Mouse (Mus musculus) megakaryocyte-erythroid progenitor cell, adult 5-6 weeks (primary cell): ENCODE results near the gene Gpc2. TPM values are rescaled to one million over a fixed set of nuclear protein-coding genes. Genes with fewer than 3 reads are reported as not detected.

ENCODE experiments used
- ATAC-seq: replicated peaks from 2 replicates; pipeline ENCODE4 v1.8.0; 2016; ENCODE audit warnings: mild to moderate bottlenecking, inconsistent platforms; ENCODE audit not compliant: severe bottlenecking, poor library complexity, low FRiP score, low TSS enrichment
- total RNA-seq, 2 experiments: library from RNA; stranded (forward) in 1 of 2; stranded (reverse) in 1 of 2; fragments of 200-1000, 215-1000 nt in 1 of 2; fragments of >200 nt in 1 of 2; fragmentation: Nextera tagmentation in 1 of 2; gene quantifications; 2 replicates each; pipeline ENCODE4 v1.2.3; 2014 to 2017

The Gpc2 gene
- total RNA-seq (2014; fragmentation: Nextera tagmentation) (6.0 and 15.0 TPM in 2 replicates), total RNA-seq (2017) (0.89 and 6.5 TPM in 2 replicates)

DNA sequence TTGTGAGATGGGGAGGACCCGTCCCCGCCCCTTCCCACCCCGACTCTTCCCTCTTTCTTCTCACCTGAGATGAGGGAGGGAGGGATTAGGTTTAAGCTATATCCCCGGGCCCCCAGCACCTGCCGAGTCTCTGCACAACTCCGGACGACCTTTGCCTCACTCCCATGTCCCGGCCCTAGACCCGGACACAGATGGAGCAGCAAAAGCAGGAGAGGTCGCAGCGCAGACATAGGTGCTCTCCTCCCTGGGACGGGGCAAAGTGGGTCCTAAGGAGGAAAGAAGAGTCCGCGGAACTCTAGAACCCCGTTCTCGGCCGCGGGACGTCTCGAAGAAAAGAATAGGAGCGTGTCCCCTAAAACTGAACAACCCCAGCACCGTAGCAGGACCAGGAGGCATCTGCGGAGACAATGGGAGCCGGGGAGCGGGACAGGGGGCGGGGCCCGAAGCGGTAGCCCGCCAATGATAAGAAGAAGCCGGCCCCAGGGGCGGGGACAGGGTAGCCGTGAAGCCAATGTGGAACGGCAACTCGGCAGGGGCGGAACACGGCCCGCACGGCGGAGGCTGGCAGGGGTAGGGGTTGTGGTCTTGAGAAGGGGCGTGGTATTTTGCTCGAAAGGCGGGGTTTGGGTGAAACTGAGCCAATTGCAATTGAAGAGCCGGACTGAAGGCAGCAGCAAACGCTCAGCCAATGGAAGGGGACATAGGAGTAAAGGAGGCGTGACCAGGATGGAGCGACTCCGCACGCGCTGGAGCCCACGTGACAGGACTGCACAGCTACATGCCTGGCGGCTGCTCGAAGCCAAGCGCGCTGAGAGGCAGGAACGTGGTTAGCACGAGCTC lies at the start of gene Gpc2, which contains the start of the genes Gm43720 and Stag3:
Gene Gpc2 (minus strand): TSS at position 421 of the 840 bp plus-strand sequence.
Gene Gm43720 (minus strand): TSS at position 374 of the 840 bp plus-strand sequence.
Gene Stag3 (plus strand): TSS at position 656 of the 840 bp plus-strand sequence.
- peak; percentile 96 for ATAC-seq

DNA sequence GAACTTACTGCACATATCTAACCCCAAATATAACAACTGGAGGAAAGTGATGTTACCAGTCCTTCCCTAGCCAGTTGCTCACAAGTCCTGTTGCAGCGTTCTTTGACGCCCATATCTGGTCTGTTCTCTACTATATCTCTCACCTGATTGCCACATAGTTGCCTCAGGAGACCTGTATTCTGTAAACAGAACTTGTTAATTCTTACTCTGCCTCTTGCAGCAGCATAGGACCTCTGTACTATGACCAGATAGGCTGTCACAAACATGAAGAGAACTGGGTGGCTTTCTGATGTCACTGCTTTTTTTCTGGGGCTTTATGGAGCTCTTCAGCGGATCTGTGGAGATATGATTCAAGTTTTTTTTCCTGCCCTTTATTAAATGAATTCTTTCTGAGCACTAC lies 33.0 kb upstream of the Gpc2 start:
- ATAC-seq: no peak

DNA sequence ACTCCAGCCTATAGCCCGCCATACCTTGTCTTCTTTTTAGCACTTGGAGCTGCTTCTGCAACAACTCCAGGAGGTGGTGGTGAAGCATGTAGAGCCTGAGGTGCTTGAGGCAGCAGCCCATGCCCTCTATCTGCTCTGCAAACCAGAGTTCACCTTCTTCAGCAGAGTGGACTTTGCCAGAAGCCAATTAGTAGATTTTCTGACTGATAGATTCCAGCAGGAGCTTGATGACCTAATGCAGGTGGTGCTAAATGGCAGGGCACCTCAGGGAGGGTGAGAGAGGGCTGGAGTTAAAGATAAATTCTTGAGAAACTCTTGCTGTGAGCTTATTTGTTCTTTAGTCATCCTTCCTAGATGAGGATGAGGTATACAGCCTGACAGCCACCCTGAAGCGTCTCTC lies 19.8 kb upstream of the Gpc2 start:
- no peak for ATAC-seq

DNA sequence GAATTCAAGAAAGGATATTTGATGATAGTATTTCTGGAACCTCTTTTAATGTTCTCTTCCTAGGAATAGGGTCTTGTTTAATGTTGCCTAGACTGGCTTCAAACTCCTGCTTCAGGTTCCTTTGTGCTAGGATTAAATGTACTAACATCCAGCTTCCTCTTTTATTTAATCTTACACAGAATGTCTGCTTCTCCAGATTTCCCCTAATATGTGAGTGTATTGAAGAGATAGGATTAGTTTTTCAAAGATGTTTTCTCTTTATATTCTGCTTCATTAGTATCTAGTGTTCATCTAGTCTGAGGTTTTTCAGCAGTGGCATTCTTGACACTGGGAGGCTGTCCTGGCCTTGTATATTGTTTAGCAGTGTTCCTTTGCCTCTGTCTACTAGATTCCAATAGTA lies 14.4 kb upstream of the Gpc2 start:
- ATAC-seq: no peak

- ATAC-seq: no peak
Observed at GRCm38 (mm10) chr5:138291638-138292037, 11.8 kb upstream of the Gpc2 start.

DNA sequence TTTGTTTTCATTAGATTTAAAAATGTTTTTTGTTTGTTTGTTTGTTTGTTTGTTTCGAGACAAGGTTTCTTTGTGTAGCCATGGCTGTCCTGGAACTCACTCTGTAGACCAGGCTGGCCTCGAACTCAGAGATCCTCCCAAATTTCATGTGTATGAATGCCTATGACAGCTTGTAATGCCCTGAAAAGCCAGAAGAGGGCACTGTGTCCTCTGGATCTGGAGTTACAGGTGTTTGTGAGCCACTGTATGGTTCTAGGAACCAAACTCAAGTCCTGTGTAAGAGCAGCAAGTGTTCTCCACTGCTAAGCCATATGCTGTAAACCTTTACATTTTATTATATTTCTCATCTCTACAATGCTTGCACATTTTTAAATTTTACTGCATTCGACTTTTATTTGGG lies 8.1 kb upstream of the Gpc2 start:
- ATAC-seq: no peak

DNA sequence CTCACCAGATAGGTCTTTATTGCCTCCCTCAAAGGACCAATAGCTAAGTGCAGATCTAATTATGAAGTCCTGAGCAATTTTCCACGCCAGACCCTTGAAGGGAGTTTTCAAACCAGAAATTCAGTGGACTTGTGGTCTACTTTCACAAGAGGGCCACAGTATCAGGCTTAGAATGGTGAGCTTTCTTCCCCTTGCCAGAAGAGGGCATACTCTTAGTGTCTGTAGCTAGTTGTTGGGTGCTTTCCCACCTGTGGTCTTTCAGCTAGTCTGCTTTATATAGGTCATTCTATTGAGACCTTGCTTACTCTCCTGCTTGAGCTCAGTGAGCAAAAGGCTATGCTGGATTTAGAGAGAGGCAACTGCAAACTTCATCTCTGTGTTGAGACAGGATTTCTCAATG lies 3.7 kb upstream of the Gpc2 start:
- ATAC-seq: no peak

DNA sequence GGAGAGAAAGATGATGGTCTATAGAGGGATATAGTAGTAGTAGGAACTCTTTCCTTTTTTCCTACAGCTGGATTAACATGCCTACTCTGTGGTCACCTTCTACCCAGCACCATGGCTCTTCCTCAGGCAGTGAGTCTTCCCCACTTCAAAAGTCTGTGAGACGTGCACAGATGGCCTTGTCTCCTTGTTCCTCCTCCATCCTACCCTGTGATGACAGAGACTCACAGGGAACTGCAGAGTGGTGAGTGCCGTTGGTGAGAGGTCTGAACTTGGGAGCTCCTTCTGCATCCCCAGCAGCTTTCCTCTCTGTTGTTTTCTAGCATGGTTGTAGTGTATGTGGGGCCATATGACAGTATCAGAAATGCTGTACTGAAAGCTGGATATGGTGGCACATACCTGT lies 2.0 kb upstream of the Gpc2 start:
- ATAC-seq: no peak

DNA sequence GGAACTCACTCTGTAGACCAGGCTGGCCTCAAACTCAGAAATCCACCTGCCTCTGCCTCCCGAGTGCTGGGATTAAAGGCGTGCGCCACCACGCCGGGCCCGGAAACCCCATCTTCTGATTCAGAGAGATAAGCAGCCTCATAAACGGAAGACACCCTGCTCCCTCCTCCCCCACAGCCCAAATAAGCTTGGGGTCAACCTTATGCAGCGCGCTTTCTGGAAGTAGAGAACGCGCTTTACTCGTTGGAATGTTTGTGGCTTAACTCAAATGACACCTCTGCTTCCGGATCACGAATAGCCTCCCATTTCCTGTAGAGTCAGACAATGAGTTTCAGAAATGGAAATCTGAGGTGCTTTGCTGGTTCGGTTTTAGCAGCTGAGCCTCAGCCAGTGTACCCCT lies 1.0 kb upstream of the Gpc2 start:
- ATAC-seq: no peak

DNA sequence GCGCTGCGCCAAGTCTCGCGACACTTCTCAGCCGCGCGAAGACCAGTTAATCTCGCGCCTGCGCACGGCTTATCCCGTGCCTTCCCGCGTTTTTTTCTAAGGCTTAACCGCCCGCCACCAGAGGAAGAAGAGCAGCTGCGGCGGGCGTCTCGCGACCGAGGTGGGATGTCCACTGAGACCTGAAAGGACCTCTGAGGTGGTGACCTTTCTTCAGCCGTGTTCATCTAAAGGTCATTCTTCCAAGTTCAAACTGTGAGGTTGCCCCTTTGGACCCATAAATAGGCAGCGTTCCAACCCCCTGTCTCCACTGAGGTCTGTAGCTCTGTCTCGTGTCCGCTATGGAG lies 592 bp upstream of the Gpc2 start:
- ATAC-seq: no peak

GRCm38 (mm10) chr5:138277994-138278393 lies 1.8 kb downstream of the Gpc2 start:
- no peak for ATAC-seq

DNA sequence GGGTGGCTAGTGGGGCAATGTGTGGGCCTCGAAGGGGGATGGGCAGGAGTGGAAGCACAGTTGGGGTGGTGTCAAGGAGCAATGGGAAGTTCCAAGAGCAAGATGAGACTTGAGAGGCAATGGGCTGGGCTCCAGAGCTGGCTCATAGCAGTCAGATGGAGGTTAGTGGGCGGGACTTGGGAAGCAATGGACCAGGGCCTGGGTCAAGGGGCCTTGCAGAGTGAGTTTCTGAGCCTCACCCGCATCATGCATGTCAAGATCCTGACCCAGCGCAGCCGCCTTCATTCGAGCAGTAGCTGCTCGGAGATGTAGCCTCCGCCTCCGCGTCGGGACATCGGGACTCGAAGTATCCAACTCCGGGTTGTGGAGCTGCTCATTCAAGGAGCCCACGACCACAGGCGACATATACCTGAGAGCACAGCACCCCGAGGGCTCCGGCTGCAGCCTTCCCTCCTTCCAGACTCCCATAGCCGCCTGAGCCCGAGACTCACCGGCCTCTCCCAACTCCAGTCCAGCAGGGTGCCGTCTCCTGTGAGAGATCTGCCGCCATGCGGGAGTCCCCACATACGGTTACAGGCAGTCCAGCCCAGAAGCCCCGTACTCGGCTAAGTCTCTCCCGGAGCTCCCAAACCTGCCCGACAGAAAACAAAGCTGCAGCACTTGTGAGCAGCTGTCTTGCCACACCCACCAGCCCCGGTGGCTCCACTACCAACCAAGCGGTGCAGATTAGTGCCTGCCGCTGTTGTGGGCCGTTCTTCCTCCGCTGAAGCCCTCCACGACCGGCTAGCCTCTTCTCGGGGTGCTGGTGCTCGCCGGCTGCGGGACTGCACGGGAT lies 4.4 kb downstream of the Gpc2 start:
- ATAC-seq: no peak

DNA sequence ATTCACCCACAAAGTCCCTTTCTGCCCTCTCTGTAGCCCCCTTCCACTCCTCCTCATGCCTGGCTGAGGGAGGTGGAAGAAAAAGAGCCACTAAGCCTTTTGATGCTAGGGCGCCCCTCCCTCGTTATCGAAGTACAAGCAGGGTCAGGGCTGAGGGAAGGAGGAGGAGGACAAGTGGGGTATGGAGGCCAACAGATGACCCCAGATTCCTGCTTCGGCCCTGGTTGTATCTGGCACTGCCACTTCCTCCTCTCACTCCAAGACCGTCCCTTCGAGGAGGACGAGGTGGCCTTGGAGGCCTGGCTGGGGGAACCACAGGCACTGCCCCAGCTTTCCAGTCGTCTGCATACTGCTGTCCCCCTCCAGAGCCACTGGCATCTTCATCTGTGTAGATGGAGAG lies 5.6 kb downstream of the Gpc2 start:
- ATAC-seq: no peak

- no peak for ATAC-seq
Observed at GRCm38 (mm10) chr5:138272409-138272923, 7.3 kb downstream of the Gpc2 start, which contains the start of gene Gal3st4. Gene Gal3st4, minus strand, starts transcription at chr5:138272840.

DNA sequence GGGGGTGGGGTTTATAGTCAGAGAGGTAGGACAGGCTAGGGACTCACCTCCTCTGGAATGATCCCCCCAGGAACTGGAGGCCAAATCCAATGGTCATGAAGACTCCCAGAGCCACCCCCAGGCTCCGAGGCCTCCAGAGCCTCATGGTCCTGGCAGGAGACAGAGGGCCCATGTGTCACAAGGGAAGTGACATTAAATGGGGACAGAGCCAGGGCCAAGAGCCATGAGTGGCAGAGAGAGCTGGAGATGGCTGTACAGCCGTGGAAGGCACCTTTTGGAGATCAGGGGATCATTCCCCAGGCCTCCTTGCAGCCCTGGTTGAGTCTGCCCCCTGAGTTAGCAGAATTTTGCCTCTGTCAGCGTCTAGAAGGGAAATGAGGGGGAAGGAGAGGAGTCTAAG lies 8.6 kb downstream of the Gpc2 start:
- ATAC-seq: no peak

- no peak for ATAC-seq
Observed at GRCm38 (mm10) chr5:138268980-138269379, 10.8 kb downstream of the Gpc2 start.

DNA sequence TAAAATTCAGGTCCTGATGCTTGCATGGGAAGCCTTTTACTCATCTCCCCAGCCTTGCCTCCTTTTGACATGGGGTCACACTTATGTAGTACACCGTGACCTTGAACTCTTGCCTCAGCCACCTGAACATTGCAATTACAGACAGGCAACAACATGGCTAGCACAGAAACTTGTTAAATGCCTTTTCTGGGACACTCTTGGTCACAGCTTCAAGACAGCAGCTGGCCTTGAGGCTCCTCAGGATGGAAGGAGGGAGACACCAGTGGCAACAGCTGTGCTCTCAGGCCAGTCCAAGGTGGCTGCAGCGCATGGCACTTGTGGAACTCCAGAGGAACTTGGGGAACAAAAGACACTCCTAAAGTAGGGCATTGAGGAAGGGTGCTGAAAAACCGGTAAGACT lies 12.7 kb downstream of the Gpc2 start:
- ATAC-seq: no peak

DNA sequence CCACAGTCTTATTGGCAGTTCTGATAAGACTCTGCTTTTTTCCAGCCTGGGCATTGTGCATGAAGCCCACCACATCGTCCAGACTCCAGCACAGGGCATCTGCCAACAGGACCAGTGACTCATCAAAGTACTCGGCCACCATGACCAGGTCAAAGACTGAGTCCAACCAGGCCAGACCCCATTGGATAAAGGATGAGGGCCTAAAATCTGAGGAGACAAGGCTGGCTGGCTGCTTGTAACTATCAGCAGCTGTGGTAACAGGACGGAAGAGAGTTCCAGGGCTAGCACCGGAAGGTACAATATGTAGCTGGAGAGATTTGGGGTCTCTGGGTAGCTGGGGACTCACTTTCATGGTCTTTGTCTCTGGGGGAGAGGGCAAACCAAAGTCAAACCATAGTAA lies 14.1 kb downstream of the Gpc2 start:
- no peak for ATAC-seq

DNA sequence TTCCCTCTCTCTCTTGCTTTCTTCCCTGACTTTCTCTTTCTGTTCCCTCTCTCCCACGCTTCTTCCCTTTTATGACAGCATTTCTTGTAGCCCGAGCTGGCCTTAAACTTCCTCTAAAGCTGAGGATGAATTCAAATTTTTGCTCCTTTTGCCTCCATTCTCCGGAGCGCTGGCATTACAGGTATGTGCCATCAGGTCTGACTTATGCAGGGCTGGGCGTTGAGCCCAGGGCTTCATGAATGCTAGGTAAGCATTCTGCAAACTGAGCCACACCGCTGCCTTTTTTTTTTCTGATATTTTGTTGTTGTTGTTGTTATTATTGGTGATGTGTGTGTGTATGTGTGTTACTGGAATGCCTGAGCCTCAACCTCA lies 15.6 kb downstream of the Gpc2 start:
- ATAC-seq: no peak
